Mouse (Mus musculus): Measurements from ENCODE around the gene Gm21860.
A peak's percentile ranks its signal among the peaks of the same experiment; 100 is the strongest.
"Not testable (repeated sequence)": the region's sequence is repeated elsewhere in the genome, so short reads cannot be mapped to it uniquely, and the experiment has no call there.

Gene Gm21860

GRCm38 (mm10) chrY:90754721-90755120 is at the start of gene Gm21860:
Gm21860 (minus strand) TSS chrY:90754821.
- not testable (repeated sequence) for DNase-seq (ENCODE audit: low read depth in 2 of 2, low spot score in 2 of 2)

- DNase-seq (ENCODE audit: low read depth in 2 of 2, low spot score in 2 of 2), result not testable (repeated sequence)
These were observed 29.8 kb upstream of the Gm21860 start, which contains the start of gene Gm47283 for GRCm38 (mm10) chrY:90784438-90784837. Gm47283 (plus strand) TSS chrY:90784738.

- DNase-seq (ENCODE audit: low read depth in 2 of 2, low spot score in 2 of 2), result not testable (repeated sequence)
These were observed 9.4 kb downstream of the Gm21860 start for GRCm38 (mm10) chrY:90745256-90745655.

- peak; percentile 98 for DNase-seq (ENCODE audit: low read depth in 2 of 2, low spot score in 2 of 2)
These were observed 10.1 kb downstream of the Gm21860 start for GRCm38 (mm10) chrY:90744381-90744981.

- DNase-seq (ENCODE audit: low read depth in 2 of 2, low spot score in 2 of 2), result peak in 1 of 2 experiments; percentile 1
These were observed 10.8 kb downstream of the Gm21860 start for GRCm38 (mm10) chrY:90743811-90744220.

GRCm38 (mm10) chrY:90743053-90743810 is 11.4 kb downstream of the Gm21860 start:
- DNase-seq (ENCODE audit: low read depth in 2 of 2, low spot score in 2 of 2), result peak; percentile 5 to 18

GRCm38 (mm10) chrY:90742261-90743052 is 12.2 kb downstream of the Gm21860 start:
- DNase-seq (ENCODE audit: low read depth in 2 of 2, low spot score in 2 of 2), result peak; percentile 6 to 16

- peak; percentile 37 to 50 for DNase-seq (ENCODE audit: low read depth in 2 of 2, low spot score in 2 of 2)
These were observed 13.0 kb downstream of the Gm21860 start for GRCm38 (mm10) chrY:90741452-90742260.

GRCm38 (mm10) chrY:90741006-90741405 is 13.6 kb downstream of the Gm21860 start:
- DNase-seq (ENCODE audit: low read depth in 2 of 2, low spot score in 2 of 2), result peak; percentile 9 to 61

- peak; percentile 30 to 59 for DNase-seq (ENCODE audit: low read depth in 2 of 2, low spot score in 2 of 2)
These were observed 14.5 kb downstream of the Gm21860 start for GRCm38 (mm10) chrY:90740013-90740561.

- DNase-seq (ENCODE audit: low read depth in 2 of 2, low spot score in 2 of 2), result peak; percentile 37 to 49
These were observed 15.0 kb downstream of the Gm21860 start for GRCm38 (mm10) chrY:90739531-90740012.

GRCm38 (mm10) chrY:90738841-90739530 is 15.6 kb downstream of the Gm21860 start:
- peak; percentile 5 to 16 for DNase-seq (ENCODE audit: low read depth in 2 of 2, low spot score in 2 of 2)

GRCm38 (mm10) chrY:90738431-90738680 is 16.3 kb downstream of the Gm21860 start:
- peak in 1 of 2 experiments; percentile 2 for DNase-seq (ENCODE audit: low read depth in 2 of 2, low spot score in 2 of 2)

- DNase-seq (ENCODE audit: low read depth in 2 of 2, low spot score in 2 of 2), result no peak
These were observed 16.8 kb downstream of the Gm21860 start for GRCm38 (mm10) chrY:90737606-90738430.

GRCm38 (mm10) chrY:90736217-90737000 is 18.2 kb downstream of the Gm21860 start:
- DNase-seq (ENCODE audit: low read depth in 2 of 2, low spot score in 2 of 2), result not testable (repeated sequence)

GRCm38 (mm10) chrY:90735181-90735895 is 19.3 kb downstream of the Gm21860 start:
- DNase-seq (ENCODE audit: low read depth in 2 of 2, low spot score in 2 of 2), result not testable (repeated sequence)

- not testable (repeated sequence) for DNase-seq (ENCODE audit: low read depth in 2 of 2, low spot score in 2 of 2)
These were observed 20.3 kb downstream of the Gm21860 start for GRCm38 (mm10) chrY:90734334-90734696.

Data from CD8-positive naive resting alpha-beta T cell, adult 2 months (primary cell).